Mouse (Mus musculus) kidney, embryonic 14.5 days (tissue): Measurements from ENCODE around the gene Ano6. TPM values are rescaled to one million over a fixed set of nuclear protein-coding genes. Genes with fewer than 3 reads are reported as not detected.

Experiments
- ATAC-seq: fragments of 200-750 bp; cut with Nextera tagmentation; 2 replicates; pipeline ENCODE4 v1.8.0; 2017; ENCODE audit warnings: moderate number of reproducible peaks, mild to moderate bottlenecking, moderate TSS enrichment, moderate library complexity; ENCODE audit not compliant: low FRiP score, low TSS enrichment
- H3K27ac ChIP-seq: fragments of 300-500 bp; sonication (generic); 2 replicates; pipeline ENCODE4 v1.5.1; 2014; ENCODE audit warnings: low read depth, mild to moderate bottlenecking, low read length, moderate library complexity, mixed read lengths
- H3K27me3 ChIP-seq: fragments of 300-500 bp; sonication (generic); 2 replicates; pipeline ENCODE4 v1.6.1; 2014; ENCODE audit warnings: mild to moderate bottlenecking, low read length; ENCODE audit not compliant: control insufficient read depth, insufficient read depth
- H3K36me3 ChIP-seq: fragments of 300-500 bp; sonication (generic); 2 replicates; pipeline ENCODE4 v1.6.1; 2014; ENCODE audit warnings: low read length, mixed read lengths; ENCODE audit not compliant: control insufficient read depth, insufficient read depth
- H3K4me1 ChIP-seq: fragments of 300-500 bp; sonication (generic); 2 replicates; pipeline ENCODE4 v1.6.1; 2014; ENCODE audit warnings: low read length, mixed read lengths; ENCODE audit not compliant: control insufficient read depth, insufficient read depth
- H3K4me2 ChIP-seq: fragments of 300-500 bp; sonication (generic); replicated peaks from 2 replicates; pipeline ENCODE4 v1.6.1; 2014; ENCODE audit warnings: low read depth, mild to moderate bottlenecking, low read length
- H3K4me3 ChIP-seq: fragments of 300-500 bp; sonication (generic); 2 replicates; pipeline ENCODE4 v1.5.1; 2014; ENCODE audit warnings: mild to moderate bottlenecking, low read length
- H3K9ac ChIP-seq: fragments of 300-500 bp; sonication (generic); 2 replicates; pipeline ENCODE4 v1.6.1; 2014; ENCODE audit warnings: low read depth, mild to moderate bottlenecking, low read length, moderate library complexity
- H3K9me3 ChIP-seq: fragments of 300-500 bp; sonication (generic); 2 replicates; pipeline ENCODE4 v1.6.1; 2016; ENCODE audit warnings: low read length; ENCODE audit not compliant: control insufficient read depth
- WGBS: fragments of 180-500 bp; shearing (Covaris S2); extraction: QIAGEN DNeasy Blood & Tissue Kit; methylation state at CpG from one replicate; pipeline ENCODE4 v1.1.7; 2014; 5-methylcytosine and 5-hydroxymethylcytosine counted together
- polyA plus RNA-seq: library from polyadenylated mRNA; unstranded; fragments of >200 nt; fragmentation: Nextera tagmentation; extraction: Ambion mirVana; gene quantifications from 2 replicates; pipeline ENCODE4 v1.2.1, GENCODE M21; 2014

Gene Ano6
- polyA plus RNA-seq, 1 experiment from 2014 or later = 54.3 TPM

DNA sequence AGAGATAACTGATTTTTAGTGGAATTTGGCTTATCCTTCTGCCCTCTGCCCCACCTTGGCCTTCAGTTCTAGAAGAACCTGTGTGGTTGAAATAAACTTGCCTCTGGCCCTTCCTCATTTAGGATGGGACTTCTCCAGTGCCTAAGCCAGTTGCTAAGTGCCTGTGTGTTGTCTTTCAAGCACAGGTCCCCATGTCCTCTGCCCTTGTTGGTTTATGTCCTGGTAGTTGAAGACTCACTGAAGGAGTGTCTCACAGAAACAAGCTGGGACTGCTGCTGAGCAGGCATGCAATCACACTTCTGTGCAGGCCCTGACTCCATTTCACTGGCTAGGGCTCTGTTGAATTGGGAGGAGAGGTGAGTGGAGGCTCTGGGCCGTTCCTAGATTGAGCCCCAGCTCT, 46.9 kb downstream of the Ano6 start:
- Histone ChIP-seq H3K27ac (peak overlapping the region; percentile 82), H3K27me3 (no peaks in the 10 kb centered on the region), H3K9ac (no peak overlapping the region), H3K4me3 (no peak overlapping the region), H3K9me3 (no peaks in the 10 kb centered on the region), H3K36me3 (no peaks in the 10 kb centered on the region), H3K4me1 (peaks cover 38% of the 10 kb centered on the region), H3K4me2 (no peak overlapping the region)
- WGBS = 77% methylated on average over 1 of the region's 1 CpGs
- ATAC-seq = no peak; the same call in 1 of the 2 replicates

DNA sequence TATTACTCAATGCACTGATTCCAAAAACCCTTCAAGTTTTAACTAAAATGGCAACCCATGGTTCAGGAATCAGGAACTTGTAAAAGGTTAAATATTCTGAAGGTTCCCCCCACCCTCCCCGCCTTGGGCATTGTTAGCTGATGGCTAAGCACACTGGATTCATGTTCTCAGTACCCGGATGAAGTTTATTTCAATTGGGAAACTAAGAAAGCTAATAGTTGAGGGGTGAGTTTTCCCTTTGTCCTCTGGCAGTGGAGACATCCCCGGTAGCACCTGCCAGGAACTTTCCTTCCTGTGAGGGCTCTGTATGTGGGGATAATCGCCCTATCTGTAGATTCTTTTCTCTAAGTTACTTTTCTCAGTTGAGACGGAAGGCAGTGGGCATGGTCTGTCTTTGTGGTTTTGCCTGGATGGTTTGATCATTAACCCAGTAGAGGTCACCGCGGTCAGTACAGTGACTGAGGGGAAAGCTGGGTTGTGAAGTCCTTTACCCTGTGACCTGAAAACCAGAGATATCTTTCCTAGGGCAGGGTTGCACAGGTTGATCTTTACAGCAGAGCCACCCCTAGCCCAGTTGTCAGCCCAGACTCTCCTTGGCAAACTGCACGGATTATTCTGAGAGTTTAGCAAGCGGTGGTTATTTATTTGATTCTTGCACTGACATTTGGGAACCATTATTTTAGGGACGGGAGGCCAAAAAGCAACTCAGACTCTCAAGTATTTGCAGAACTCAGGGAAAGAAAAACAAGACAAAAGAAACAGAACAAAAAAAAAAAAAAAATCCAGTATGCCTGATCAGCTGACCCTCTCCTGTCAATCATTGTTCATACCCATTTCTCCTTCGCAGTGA, 47.8 kb downstream of the Ano6 start:
- Histone ChIP-seq H3K9ac (no peak overlapping the region), H3K27ac (peak overlapping the region; percentile 82), H3K4me2 (no peak overlapping the region), H3K4me1 (peaks cover 42% of the 10 kb centered on the region), H3K4me3 (no peak overlapping the region), H3K36me3 (no peaks in the 10 kb centered on the region), H3K27me3 (no peaks in the 10 kb centered on the region), H3K9me3 (no peaks in the 10 kb centered on the region)
- ATAC-seq = peak; percentile 56; the same call in 1 of the 2 replicates
- WGBS = 56% methylated on average over 11 of the region's 11 CpGs

DNA sequence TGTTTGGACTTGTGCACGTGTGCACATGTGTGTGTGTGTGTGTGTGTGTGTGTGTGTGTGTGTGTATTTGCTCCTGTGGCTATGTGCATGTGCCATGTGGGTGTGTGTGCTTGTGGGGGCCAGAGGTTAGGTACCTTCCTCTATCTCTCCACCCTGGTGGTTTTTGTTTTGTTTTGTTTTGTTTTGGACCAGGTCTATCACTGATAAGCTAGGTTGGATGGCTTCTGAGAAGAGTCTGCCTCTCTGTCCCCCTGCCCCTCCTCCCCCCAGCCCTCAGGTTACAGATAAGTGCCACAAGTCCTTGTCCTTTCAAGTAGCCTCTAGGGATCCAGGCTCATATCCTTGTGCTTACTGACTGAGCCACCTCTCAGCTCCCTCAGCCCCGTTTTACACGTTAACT, 49.1 kb downstream of the Ano6 start:
- H3K27me3 ChIP-seq = no peaks in the 10 kb centered on the region
- H3K27ac ChIP-seq = no peak overlapping the region
- no peaks in the 10 kb centered on the region for H3K9me3 ChIP-seq
- no peak overlapping the region for H3K4me3 ChIP-seq
- 77% methylated on average over 3 of the region's 3 CpGs for WGBS
- H3K36me3 ChIP-seq = no peaks in the 10 kb centered on the region
- H3K9ac ChIP-seq = no peak overlapping the region
- no peak overlapping the region for H3K4me2 ChIP-seq
- peaks cover 55% of the 10 kb centered on the region for H3K4me1 ChIP-seq
- no peak for ATAC-seq

DNA sequence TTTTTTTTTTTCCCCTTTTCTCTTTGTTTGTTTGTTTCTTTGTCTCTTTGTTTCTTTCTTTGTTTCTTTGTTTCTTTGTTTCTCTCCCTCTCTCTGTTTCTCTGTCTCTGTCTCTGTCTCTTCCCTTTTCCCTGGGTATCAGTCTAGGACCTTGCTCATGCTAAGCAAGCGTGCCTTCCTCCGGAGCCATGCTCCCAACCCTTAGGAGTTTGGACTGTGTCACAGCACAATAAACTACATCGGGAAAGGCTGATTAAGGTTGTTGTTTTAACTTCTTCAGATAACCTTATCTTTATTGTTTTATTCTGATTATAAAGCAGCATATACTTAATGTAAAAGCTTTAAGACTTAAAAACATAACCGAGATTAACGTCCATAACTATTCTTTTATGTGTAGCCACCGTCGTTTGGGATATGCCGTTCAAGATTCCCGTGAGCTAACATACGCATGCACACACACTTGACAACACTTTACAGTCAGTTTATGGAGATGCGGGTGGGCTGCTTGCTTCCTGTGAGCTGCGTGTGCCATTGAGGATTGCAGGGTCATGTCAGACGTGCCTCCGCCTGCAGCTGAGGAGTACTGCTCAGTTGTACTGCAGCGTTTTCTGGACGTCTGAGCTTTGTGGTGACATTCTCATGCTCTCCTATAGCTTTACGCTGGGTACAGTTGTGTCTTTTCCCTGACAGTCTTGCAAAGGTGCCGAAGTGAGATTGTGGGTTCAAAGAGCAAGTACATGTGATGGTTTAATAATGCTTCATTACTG, 52.7 kb downstream of the Ano6 start:
- no peak for ATAC-seq

DNA sequence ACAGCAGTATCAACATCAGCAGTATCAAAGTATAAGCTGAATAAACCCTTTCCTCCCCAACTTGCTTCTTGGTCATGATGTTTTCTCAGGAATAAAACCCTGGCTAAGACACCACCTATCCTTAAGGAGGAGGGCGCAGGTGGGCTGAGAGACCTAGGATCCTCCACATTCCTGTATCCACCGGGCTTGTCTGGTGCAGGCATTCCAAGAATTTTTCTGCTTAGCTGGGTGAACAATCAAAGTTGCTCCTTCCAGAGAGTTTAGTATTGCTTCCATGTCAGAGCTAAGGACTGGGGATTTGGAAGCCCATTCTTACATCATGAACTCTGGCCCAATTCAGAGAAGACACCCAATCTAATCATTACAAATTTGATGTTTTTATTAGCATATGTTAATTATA, 53.8 kb downstream of the Ano6 start:
- 33% methylated on average over 2 of the region's 2 CpGs for WGBS
- H3K9ac ChIP-seq = no peak overlapping the region
- no peak for ATAC-seq
- no peak overlapping the region for H3K4me3 ChIP-seq
- H3K27me3 ChIP-seq = no peaks in the 10 kb centered on the region
- no peak overlapping the region for H3K27ac ChIP-seq
- H3K9me3 ChIP-seq = no peaks in the 10 kb centered on the region
- no peaks in the 10 kb centered on the region for H3K36me3 ChIP-seq
- no peak overlapping the region for H3K4me2 ChIP-seq
- peaks cover 41% of the 10 kb centered on the region for H3K4me1 ChIP-seq

More for the DNA sequence above, 52.7 kb downstream of the Ano6 start:
- no peak overlapping the region for H3K4me2 ChIP-seq
- no peaks in the 10 kb centered on the region for H3K27me3 ChIP-seq
- 60% methylated on average over 18 of the region's 18 CpGs for WGBS
- H3K4me3 ChIP-seq = no peak overlapping the region
- H3K9ac ChIP-seq = no peak overlapping the region
- no peaks in the 10 kb centered on the region for H3K9me3 ChIP-seq
- no peak overlapping the region for H3K27ac ChIP-seq
- no peaks in the 10 kb centered on the region for H3K36me3 ChIP-seq
- peaks cover 47% of the 10 kb centered on the region for H3K4me1 ChIP-seq

DNA sequence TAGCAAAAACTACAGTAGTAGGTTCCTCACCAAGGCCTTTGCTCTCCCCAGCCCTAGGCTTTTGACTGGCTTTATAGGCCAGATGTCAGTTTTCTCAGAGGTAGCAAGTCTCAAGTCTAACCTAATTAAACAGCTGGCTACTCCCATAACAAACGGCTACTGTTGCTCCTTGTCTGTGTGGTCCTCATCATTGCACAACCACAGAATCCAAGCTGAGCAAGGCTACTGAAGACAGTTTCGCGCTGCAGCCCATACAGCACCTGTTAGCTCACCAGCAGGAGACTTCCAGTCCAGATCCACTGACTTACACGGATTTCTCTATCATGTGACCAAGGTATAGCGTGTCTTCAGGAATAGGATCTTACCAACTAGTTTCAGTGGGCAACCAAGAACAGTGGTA, 55.5 kb downstream of the Ano6 start:
- no peaks in the 10 kb centered on the region for H3K27me3 ChIP-seq
- H3K4me1 ChIP-seq = peaks cover 41% of the 10 kb centered on the region
- no peaks in the 10 kb centered on the region for H3K9me3 ChIP-seq
- no peaks in the 10 kb centered on the region for H3K36me3 ChIP-seq
- no peak overlapping the region for H3K4me3 ChIP-seq
- ATAC-seq = no peak
- 55% methylated on average over 5 of the region's 5 CpGs for WGBS
- no peak overlapping the region for H3K4me2 ChIP-seq
- no peak overlapping the region for H3K9ac ChIP-seq
- H3K27ac ChIP-seq = no peak overlapping the region

DNA sequence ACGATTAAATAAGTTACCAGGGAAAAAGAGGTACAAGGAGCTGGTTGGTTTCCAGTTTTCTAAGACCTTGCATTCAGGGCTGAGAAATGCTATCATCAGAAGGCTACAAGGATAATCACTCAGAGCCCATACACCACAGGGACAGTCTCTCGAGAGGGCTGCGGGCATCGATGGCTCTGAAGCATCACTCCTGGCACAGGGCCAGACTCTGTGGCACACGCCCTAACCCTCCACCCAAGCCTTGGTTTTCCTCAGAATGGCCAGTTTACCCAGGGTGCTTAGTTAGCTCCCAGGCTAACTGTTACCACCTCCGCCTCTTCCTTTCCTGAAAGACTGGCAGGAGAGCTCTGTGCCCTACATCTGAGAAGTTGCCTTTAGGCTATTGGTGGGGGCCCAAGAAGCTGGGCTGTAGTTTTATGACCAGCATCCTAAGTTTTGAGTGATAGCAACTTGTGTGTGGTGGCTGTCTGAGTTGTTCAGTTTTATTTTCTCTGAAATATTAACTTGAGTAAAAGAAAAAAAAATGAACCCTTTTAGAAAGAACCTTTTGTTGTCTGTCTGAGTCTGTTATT, 57.9 kb downstream of the Ano6 start:
- Histone ChIP-seq H3K4me1 (peaks cover 33% of the 10 kb centered on the region), H3K4me3 (no peak overlapping the region), H3K36me3 (no peaks in the 10 kb centered on the region), H3K4me2 (no peak overlapping the region), H3K9me3 (no peaks in the 10 kb centered on the region), H3K27ac (peak overlapping the region; percentile 66; the same call in 1 of the 2 replicates), H3K27me3 (no peaks in the 10 kb centered on the region), H3K9ac (no peak overlapping the region)
- ATAC-seq = peak; percentile 38; the same call in 1 of the 2 replicates
- 70% methylated on average over 6 of the region's 6 CpGs for WGBS

DNA sequence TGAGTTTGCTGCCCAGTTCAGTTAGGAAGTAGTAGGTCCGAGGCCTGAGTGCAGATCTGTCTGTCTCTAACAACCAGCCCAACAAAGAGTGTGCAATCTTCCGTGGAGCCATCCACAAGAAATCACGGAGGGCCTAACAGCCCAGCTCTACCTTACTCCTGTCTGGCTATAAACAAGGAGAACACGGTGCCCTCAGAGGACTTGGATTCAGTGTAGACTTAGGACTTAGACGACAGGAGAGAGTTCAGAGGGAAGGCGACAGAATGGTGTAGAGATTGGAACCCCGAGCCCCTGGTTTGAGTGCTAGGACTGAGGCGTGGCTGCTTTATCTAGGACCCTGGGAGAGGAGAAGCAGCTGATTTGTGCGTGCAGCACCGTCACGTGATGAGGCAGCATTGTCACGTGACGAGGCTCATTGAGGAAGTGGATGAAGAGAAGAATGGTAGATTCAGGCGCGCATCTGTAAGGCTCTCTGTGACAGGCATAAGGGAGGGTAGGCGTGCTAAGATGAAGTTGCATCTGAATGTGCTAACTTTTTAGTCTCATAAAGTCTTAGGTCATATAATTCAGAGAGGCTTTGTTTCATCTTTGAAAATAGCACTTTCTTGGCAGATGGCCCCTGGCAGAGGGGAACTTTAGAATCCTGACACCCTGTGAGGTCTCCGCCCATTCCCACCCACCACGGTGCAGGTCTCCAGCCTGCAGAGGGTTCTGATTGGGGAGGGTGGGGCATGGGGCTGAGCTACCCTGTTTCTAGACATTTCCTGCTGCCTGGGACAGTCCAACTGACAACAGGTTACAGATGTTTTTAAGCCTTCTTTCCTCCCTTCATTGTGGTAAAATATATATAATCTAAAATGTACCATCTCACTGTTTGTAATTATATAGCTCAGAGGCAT, 59.1 kb downstream of the Ano6 start:
- Histone ChIP-seq H3K4me2 (no peak overlapping the region), H3K36me3 (no peaks in the 10 kb centered on the region), H3K27me3 (no peaks in the 10 kb centered on the region), H3K27ac (peak overlapping the region; percentile 9; the same call in 1 of the 2 replicates), H3K4me3 (no peak overlapping the region), H3K9me3 (0 out of 2 replicates have a peak, but pooled peaks cover under 1% of the 10 kb centered on the region), H3K9ac (no peak overlapping the region), H3K4me1 (peaks cover 22% of the 10 kb centered on the region)
- ATAC-seq = 0 out of 2 replicates have a peak, but pooled peaks have one; percentile 33
- 63% methylated on average over 18 of the region's 18 CpGs for WGBS
